Mouse (Mus musculus): ENCODE measurements around the gene Olfr103.

- TF ChIP-seq POLR2A (IDR thresholded peaks at IDR 0.05; ENCODE audit: extremely low read depth, insufficient read depth, low read length), result no peak
- TF ChIP-seq CTCF (IDR thresholded peaks at IDR 0.05; ENCODE audit: extremely low read depth, insufficient read depth, low read length), result no peak
These were observed 19.8 kb upstream of the Olfr103 start, which contains the start of gene Olfr104-ps for GRCm38 (mm10) chr17:37359282-37359681.

Data from cortical plate, adult 2 months (tissue).